Mouse (Mus musculus) intestine, embryonic 16.5 days (tissue): ENCODE measurements around the gene Ankib1. TPM values are rescaled to one million over a fixed set of nuclear protein-coding genes. Genes with fewer than 3 reads are reported as not detected.

Experiments used
- ATAC-seq: fragments of 200-750 bp; cut with Nextera tagmentation; 2 replicates; pipeline ENCODE4 v1.8.0; 2017; ENCODE audit warnings: moderate TSS enrichment, moderate library complexity
- H3K27ac ChIP-seq: fragments of 300-500 bp; sonication (generic); 2 replicates; pipeline ENCODE4 v1.5.1; 2014; ENCODE audit warnings: mild to moderate bottlenecking, low read length
- H3K27me3 ChIP-seq: fragments of 300-500 bp; sonication (generic); replicated peaks from 2 replicates; pipeline ENCODE4 v1.6.1; 2014; ENCODE audit warnings: low read length, control low read depth, mixed read lengths; ENCODE audit not compliant: control insufficient read depth, insufficient read depth
- H3K36me3 ChIP-seq: fragments of 300-500 bp; sonication (generic); 2 replicates; pipeline ENCODE4 v1.6.1; 2014; ENCODE audit warnings: low read length, control low read depth; ENCODE audit not compliant: control insufficient read depth, insufficient read depth
- H3K4me1 ChIP-seq: fragments of 300-500 bp; sonication (generic); 2 replicates; pipeline ENCODE4 v1.6.1; 2014; ENCODE audit warnings: low read length, control low read depth, mixed read lengths; ENCODE audit not compliant: control insufficient read depth, insufficient read depth
- H3K4me2 ChIP-seq: fragments of 300-500 bp; sonication (generic); 2 replicates; pipeline ENCODE4 v1.6.1; 2014; ENCODE audit warnings: low read depth, low read length, control low read depth
- H3K4me3 ChIP-seq: fragments of 300-500 bp; sonication (generic); 2 replicates; pipeline ENCODE4 v1.5.1; 2014; ENCODE audit warnings: mild to moderate bottlenecking, low read length
- H3K9ac ChIP-seq: fragments of 300-500 bp; sonication (generic); 2 replicates; pipeline ENCODE4 v1.6.1; 2014; ENCODE audit warnings: low read depth, low read length
- H3K9me3 ChIP-seq: fragments of 300-500 bp; sonication (generic); 2 replicates; pipeline ENCODE4 v1.6.1; 2016; ENCODE audit warnings: low read length, control low read depth; ENCODE audit not compliant: control insufficient read depth
- WGBS: fragments of 180-500 bp; shearing (Covaris S2); extraction: QIAGEN DNeasy Blood & Tissue Kit; methylation state at CpG from one replicate; pipeline ENCODE4 v1.1.7; 2014; 5-methylcytosine and 5-hydroxymethylcytosine counted together
- polyA plus RNA-seq: library from polyadenylated mRNA; unstranded; fragments of >200 nt; fragmentation: Nextera tagmentation; extraction: Ambion mirVana; gene quantifications from 2 replicates; pipeline ENCODE4 v1.2.1, GENCODE M21; 2015

Gene Ankib1
- 5.0 and 5.8 TPM in 2 replicates for polyA plus RNA-seq

DNA sequence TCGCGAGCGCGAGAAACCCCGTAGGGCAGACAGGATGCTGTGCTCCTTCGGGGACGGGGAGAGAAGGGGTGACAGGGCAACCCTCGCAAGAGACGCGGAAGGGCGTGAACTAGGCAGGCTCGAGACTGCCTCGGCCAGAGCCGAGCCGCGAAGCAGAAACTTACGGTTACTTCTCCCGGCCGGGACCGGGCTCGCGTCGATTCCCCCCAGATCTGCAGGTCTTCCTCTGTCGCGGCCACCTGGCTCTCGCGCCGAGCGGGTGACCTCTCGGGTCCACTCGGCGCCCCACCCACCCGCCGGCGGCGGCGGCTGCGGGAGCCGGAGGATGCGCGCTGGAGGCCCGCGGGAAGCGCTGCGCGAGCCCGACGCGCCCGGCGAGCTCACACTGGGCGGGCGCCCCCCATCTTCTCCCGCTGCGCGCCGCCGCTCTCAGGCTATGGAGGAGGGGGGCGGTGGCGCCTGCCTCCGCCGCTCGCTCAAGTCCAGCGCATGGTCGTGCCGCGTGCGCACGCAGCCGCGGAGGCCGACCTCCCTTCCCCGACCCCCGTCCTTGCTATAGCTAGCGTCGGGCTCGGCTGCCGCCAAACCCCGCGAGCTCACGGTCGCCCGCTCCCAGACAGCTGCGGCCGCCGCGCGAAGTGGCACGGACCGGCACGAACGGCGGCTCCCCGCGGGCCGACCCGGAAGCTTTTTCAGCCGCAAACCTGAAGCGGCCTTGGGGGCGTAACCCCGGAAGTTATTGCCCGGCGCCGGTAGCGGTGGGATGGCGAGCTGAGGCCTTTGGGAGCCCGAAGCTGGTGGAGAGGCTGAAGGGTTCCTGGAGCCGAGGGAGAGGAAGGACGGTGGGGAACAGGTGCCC, at the start of gene Ankib1, which contains the start of gene Krit1:
Ankib1 (minus strand) TSS at position 493 of the 859 bp plus-strand sequence.
Krit1 (plus strand) TSS at position 752 of the 859 bp plus-strand sequence.
- ATAC-seq: peak; percentile 94
- peak within 1 kb of the TSS; percentile 83 for H3K27ac ChIP-seq
- peak within 1 kb of the TSS; percentile 89 for H3K4me2 ChIP-seq
- peak within 1 kb of the TSS; percentile 72 for H3K4me3 ChIP-seq
- under 1% methylated on average over 108 of the region's 109 CpGs for WGBS
- no peaks in the 10 kb centered on the region for H3K36me3 ChIP-seq
- peak within 1 kb of the TSS; percentile 85 for H3K9ac ChIP-seq
- H3K27me3 ChIP-seq: no peaks in the 10 kb centered on the region
- H3K9me3 ChIP-seq: no peaks in the 10 kb centered on the region
- H3K4me1 ChIP-seq: peaks cover 10% of the 10 kb centered on the region

DNA sequence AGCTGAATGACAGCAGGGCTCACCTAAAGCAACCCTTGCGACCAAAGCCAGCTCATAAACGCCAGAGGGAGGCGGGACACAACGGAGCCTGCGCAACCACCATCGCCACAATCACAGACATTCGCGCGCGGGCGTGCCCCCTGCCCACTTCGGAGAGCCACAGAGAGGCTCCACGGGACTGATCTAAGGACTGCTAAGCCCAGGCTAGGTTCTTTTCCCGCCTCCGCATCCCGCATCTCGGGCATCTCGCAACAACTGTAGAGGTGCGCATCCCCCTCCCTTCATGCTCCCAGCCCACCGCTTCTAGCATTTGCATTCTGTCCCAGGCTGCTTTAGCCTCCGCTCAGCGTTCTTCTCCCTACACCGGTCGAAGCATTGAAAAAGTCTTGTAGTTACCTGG, 42.3 kb upstream of the Ankib1 start, which contains the start of gene Lrrd1:
Lrrd1 (plus strand) TSS at position 148 of the 400 bp plus-strand sequence.
- no peak for ATAC-seq
- Histone ChIP-seq H3K27me3 (no peaks in the 10 kb centered on the region), H3K4me1 (peaks cover 2% of the 10 kb centered on the region; the same call in 1 of the 2 replicates), H3K9ac (0 out of 2 replicates have a peak within 1 kb of the TSS, but pooled peaks have one; percentile 2), H3K4me2 (peak within 1 kb of the TSS; percentile 25), H3K4me3 (peak within 1 kb of the TSS; percentile 16), H3K27ac (no peak within 1 kb of the TSS), H3K36me3 (no peaks in the 10 kb centered on the region), H3K9me3 (no peaks in the 10 kb centered on the region)
- WGBS: 6% methylated on average over 24 of the region's 24 CpGs

DNA sequence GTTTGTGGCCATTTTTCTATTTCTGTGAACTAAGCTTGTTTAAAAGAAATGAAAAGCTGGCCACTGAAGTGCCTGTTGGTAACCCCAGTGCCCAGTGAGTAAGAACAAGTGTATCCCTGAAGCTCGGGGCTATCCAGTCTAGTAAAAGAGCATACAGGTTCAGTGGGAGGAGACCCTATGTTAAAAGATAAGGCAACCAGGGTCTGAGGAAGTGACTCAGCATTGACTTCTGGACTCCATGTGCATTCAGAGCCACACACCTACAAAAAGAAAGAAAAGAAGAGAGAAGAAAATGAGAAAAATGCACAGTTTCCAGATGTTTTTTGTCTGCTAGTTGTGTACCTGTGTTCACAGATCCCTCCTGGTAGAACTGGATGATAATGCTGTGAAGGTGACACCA, 31.4 kb upstream of the Ankib1 start:
- H3K4me1 ChIP-seq: no peaks in the 10 kb centered on the region
- peaks cover 4% of the 10 kb centered on the region; the same call in 1 of the 2 replicates for H3K36me3 ChIP-seq
- ATAC-seq: no peak
- H3K27me3 ChIP-seq: no peaks in the 10 kb centered on the region
- no peak overlapping the region for H3K4me2 ChIP-seq
- no peak overlapping the region for H3K27ac ChIP-seq
- H3K4me3 ChIP-seq: no peak overlapping the region
- 73% methylated on average over 1 of the region's 1 CpGs for WGBS
- 0 out of 2 replicates have a peak, but pooled peaks cover 4% of the 10 kb centered on the region for H3K9me3 ChIP-seq
- H3K9ac ChIP-seq: no peak overlapping the region

DNA sequence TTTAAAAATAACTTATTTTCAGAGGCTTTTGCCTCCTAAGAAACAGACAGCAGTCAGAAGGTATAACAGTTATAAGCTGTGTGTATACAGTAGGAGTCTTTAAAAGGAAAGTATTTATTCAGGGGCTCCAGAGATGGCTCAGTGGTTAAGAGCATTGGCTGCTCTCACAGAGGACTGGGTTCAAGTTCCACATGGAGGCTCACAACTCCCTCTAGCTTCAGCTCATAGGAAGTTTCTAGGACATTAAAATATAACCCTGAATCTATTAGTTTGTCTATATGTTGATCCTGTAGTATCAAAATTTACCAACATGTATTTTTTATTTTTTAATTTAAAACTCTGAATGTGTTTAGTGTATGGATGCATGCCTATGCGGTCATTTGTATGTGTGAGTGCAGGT, 5.7 kb upstream of the Ankib1 start:
- Histone ChIP-seq H3K9ac (no peak overlapping the region), H3K27ac (no peak overlapping the region), H3K27me3 (no peaks in the 10 kb centered on the region), H3K4me1 (peaks cover 4% of the 10 kb centered on the region), H3K36me3 (no peaks in the 10 kb centered on the region), H3K4me2 (no peak overlapping the region), H3K9me3 (no peaks in the 10 kb centered on the region), H3K4me3 (no peak overlapping the region)
- 91% methylated on average over 1 of the region's 1 CpGs for WGBS
- no peak for ATAC-seq

DNA sequence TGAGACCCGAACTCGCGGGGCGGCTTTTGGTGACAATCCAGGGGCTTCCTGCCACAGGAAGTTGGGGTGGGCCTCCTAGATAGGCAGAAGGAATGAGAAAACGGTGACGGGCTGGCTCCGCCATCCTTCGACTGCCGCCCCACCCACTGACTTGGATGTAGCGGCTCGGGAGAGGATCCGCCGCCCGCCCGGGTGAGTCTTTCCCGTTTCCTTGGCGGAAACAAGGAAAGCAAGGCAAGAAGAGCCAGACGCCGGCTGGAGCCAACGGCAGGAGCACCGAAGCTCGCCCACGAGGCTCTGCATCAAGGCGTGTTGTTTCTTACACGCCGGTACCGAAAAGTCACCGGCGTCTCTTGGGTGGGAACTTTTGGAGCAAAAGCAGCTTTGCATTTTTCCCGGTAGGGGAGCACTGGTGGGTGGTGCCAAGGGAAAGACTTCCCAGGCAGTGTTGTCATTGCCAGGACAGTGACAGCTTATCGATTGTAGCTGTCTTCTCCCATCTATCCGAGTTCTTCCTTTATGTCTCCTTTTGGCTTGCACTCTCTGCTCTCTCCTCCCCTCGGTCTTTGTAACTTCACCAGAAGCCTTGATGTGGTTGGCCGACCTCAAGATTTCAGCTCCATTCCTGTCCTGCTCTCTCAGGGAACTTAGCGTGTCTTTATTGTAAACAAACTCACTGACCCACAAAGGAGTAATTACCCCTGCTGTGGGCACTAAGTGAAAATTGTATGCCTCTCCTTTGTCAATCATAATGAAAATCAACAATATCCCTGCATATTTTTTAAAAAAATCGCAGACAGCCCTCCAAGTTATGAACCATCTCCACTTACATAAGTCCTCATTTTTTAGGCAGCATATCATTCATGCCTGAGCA, 804 bp upstream of the Ankib1 start:
- Histone ChIP-seq H3K4me2 (peak overlapping the region; percentile 83), H3K4me3 (peak overlapping the region; percentile 72), H3K27ac (peak overlapping the region; percentile 83), H3K9me3 (no peaks in the 10 kb centered on the region), H3K36me3 (no peaks in the 10 kb centered on the region), H3K4me1 (peaks cover 10% of the 10 kb centered on the region), H3K9ac (peak overlapping the region; percentile 85), H3K27me3 (no peaks in the 10 kb centered on the region)
- WGBS: under 1% methylated on average over 36 of the region's 36 CpGs
- peak; percentile 81 for ATAC-seq

DNA sequence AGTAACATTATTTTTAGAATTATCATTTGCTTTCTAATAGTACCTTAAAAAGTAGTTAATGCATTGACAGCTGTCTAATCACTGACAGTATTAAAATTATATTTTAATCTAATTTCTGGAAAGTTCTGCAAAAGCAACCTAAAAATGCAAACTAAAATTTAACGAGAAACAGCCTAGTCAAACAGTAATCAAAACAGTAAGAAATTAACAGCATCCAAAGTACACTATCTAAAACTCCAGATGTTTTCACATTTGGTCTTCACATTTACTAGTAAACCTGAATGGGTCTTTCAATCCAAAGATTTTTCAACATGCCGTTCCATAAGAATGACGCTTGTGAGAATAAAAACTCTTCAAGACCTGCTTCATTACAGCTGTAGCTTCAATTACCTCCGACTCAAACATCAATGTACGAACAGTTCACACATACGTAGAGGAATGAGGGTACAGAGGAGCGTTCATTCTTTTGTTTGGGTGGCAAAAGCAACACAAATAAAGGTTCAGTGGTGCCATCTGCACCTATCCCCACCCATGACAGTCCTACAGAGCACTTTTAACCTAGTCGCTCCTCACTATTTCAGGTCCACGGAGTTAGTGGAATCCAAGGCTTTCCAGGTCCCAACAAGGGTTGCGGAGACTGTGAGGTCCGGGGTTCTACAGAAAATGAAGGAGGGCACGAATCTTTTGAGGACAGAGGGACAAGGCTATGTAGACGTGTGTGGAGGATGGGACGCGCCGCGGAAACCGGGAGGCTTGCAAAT, 873 bp downstream of the Ankib1 start:
- WGBS: 5% methylated on average over 18 of the region's 18 CpGs
- Histone ChIP-seq H3K4me3 (peak overlapping the region; percentile 72), H3K27me3 (no peaks in the 10 kb centered on the region), H3K27ac (peak overlapping the region; percentile 83), H3K4me1 (peaks cover 10% of the 10 kb centered on the region), H3K9me3 (no peaks in the 10 kb centered on the region), H3K9ac (peak overlapping the region; percentile 85), H3K4me2 (peak overlapping the region; percentile 89), H3K36me3 (no peaks in the 10 kb centered on the region)
- ATAC-seq: no peak

DNA sequence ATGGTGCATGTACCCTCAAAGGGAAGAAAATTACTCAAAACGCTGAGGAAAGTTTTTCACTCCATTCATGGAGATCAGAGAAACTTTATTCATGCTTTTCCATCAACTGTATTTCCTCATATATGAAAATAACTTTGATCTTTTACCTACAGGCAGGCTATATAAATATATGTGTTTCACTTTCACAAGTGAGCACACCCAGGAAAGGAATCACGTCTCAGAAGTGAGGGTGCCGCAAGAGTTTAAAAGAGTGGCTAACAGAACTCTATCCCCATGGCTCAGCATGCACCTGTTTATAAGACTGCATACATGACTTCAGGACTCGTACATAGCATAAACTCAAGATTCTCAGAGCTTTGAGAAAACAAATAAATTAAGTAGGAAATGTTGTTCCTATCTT, 1.8 kb downstream of the Ankib1 start:
- ATAC-seq: no peak
- H3K36me3 ChIP-seq: no peaks in the 10 kb centered on the region
- 68% methylated on average over 4 of the region's 4 CpGs for WGBS
- H3K4me1 ChIP-seq: peaks cover 10% of the 10 kb centered on the region
- H3K4me3 ChIP-seq: no peak overlapping the region
- H3K4me2 ChIP-seq: no peak overlapping the region
- H3K27me3 ChIP-seq: no peaks in the 10 kb centered on the region
- no peaks in the 10 kb centered on the region for H3K9me3 ChIP-seq
- H3K27ac ChIP-seq: no peak overlapping the region
- no peak overlapping the region for H3K9ac ChIP-seq

DNA sequence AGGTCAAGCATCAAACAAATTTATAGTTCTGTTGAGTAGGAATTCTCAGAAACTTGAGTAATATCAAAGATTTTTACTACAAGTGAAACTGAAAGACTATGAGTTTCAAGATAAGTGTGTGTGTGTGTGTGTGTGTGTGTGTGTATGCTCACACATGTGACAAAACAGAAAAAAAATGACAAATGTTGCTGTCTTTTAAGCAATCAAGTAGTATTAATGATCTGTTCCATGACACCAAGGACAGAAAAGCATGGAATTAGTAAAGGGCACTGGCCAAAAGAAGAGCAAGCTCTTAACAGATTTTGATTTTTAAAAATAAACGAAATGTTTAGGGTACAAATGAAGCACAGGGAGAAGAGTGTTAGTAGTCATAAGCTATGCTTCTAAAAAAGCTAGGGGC, 2.7 kb downstream of the Ankib1 start:
- 97% methylated on average over 1 of the region's 1 CpGs for WGBS
- Histone ChIP-seq H3K27ac (no peak overlapping the region), H3K36me3 (no peaks in the 10 kb centered on the region), H3K9me3 (no peaks in the 10 kb centered on the region), H3K4me2 (no peak overlapping the region), H3K4me3 (no peak overlapping the region), H3K4me1 (peaks cover 10% of the 10 kb centered on the region), H3K27me3 (no peaks in the 10 kb centered on the region), H3K9ac (no peak overlapping the region)
- no peak for ATAC-seq
